Mouse (Mus musculus) adrenal gland, postnatal 36 days (tissue): ENCODE results near the gene Grm4. TPM values are rescaled to one million over a fixed set of nuclear protein-coding genes. Genes with fewer than 3 reads are reported as not detected.
A peak's percentile ranks its signal among the peaks of the same experiment; 100 is the strongest.

ENCODE experiments used
- DNase-seq, 2 experiments: peaks; one replicate each; pipeline ENCODE4 v3.0.0; 2021; ENCODE audit warnings: mixed read lengths in 1 of 2
- long read RNA-seq, 2 experiments: library from polyadenylated mRNA; stranded (forward); transcript quantifications; one replicate each; pipeline ENCODE4 v2.0.0; 2021; ENCODE audit warnings: borderline sequencing depth in 2 of 2
- total RNA-seq, 2 experiments: library from RNA; stranded (reverse); gene quantifications; 2 replicates each; pipeline ENCODE4 v1.2.3; 2021

Grm4 gene
- total RNA-seq: 10 to 100 TPM in 1 of 2 experiments, 1 to 10 TPM in 1; 3.4 to 12.2 TPM
- long read RNA-seq, experiment 1: 0 reads
- long read RNA-seq, experiment 2, full-length matches to known transcripts: 1 of 3 reads
- long read RNA-seq, experiment 2, partial matches to known transcripts: 1 of 3 reads
- long read RNA-seq, experiment 2, other reads (novel, unspliced or antisense): 1 of 3 reads

DNA sequence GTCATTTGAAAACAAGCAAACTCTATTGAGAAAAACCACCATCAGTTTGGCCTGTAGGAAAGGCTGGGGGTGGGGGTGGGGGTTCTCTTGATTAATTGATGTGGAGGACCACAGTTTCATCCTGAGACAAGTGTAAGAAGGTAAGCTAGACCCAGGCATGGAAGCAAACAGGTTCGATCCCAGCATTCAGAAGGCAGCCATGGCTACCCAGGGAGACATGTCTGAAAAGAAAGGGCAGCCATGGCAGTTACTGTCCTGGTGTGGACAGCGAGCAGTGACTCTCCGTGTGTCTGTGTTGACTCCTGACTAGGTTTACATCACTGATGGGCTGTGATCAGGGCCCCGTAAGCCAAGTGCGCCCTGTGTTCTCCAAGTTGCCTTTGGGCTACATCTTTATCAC lies at the start of gene Grm4:
Gene Grm4 (minus strand): TSS at position 101 of the 400 bp plus-strand sequence.
- no peak for DNase-seq

DNA sequence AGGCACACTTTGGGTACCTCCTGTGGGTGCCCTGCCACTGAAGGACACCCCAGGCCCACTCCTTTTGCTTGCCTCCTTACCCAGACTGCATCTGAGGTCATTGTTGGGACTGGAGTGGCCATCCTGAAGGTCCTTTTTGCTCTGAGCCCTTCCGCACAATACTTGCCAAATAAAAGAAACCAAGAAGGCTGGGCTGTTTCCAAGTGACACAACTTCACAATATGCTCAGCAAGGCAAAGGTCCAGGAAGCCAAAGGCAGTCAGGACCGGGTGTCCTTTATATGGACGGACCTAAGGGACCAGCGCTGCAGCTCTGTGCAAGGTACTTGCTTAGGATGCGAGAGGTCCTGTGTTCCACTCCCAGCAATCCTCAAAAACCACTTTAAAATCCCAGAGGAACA lies 47.0 kb upstream of the Grm4 start:
- DNase-seq: no peak

GRCm38 (mm10) chr17:27565942-27566267 lies 44.7 kb upstream of the Grm4 start:
- DNase-seq: no peak

- peak; percentile 96 to 97 for DNase-seq
These were observed 44.1 kb upstream of the Grm4 start, which contains the start of gene AI413582 for GRCm38 (mm10) chr17:27565163-27565941. AI413582 (minus strand) TSS chr17:27565756.

DNA sequence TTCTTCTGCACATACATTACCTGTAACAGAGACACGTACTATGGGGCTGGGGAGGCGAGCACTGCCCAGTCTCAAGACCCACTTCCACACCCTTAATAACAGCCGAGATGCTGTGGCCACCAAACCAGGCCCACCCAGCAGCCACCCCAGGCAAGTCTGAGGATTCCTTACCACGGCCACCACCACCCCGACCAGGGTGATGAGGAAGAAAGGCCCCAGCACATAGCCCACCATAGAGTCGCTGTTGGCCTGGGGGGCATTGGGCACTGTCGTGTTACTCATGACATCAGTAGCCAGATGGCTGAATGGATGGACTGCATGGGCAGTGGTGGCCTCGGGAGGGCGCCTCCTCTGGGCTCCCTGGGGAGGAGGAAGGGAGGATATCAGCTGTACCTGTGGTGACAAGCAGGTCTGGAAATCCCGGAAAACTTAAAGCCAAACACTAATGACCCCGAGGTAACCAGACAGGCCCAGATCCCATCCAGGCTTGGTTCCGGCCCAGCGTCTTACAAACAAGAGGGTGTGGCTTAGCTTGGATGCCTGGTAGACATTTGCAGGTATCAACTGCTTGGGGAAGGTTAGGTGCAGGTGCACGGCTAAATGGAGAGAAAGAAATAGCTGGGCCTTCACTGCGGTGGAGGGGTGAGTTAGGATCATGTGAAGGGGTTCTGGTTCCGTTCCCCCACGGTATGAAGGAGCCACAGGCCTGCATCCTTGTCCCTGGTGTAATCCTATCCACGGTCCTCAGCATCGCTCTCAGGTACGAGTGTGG lies 43.4 kb upstream of the Grm4 start:
- DNase-seq: no peak

- DNase-seq: no peak
These were observed 42.6 kb upstream of the Grm4 start for GRCm38 (mm10) chr17:27563771-27564244.

DNA sequence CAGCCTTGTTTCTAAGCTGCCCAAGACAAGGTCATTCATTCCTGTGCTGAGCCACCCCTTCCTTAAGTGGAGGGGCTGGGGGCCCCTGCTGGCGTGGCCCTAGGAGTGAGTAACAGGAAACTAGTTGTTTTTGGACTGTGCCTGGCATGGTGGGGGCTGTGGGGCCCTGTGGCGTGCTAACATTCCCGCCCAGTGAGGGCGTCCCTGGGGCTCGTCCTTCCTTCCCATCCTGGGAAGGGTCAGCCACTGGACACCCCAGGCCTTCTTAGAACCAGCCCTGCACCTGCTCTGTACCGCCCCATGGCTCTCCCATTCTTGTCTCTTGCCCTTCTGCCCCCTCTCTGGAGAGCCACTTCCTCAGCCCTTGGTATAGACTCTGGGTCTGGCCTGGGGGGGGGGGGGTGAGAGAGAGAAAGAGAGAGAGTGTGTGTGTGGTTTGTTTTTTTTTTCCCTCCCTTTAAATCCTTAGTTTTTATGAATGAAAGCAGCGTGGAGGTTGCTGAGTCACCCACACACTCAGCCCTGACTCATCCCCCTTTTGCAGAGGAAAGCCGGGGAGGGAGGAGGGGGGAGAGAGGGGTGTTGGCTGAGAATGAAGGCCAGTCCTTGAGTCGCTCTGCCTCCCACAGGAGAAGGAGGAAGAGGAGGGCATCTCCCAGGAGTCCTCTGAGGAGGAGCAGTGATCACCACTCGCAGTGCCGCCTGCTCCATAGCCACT lies 40.8 kb upstream of the Grm4 start:
- peak; percentile 86 to 89 for DNase-seq

DNA sequence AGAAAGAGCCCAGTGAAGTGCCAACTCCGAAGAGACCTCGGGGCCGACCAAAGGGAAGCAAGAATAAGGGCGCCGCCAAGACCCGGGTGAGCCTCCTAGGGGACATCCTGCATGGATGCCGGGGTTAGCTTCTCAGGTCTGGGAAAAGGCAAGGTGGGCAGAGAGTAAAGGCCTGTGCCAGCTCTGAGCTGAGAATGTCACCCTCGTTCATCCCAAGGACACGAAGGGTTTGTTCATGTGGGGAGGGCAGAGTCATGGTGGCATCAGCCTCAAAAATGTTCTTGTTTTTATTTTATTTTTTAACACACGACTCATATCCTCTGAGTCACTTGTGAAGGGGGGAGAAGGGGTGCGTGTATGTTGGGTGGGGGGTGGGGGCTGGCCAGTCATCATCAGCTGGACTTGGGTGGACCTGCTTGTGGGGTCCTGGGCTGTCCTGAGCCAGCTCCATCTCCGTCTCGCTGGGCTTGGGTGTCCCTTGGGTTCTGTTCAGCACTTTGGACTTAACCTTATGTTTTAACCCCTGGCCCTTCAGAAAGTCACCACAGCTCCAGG lies 39.8 kb upstream of the Grm4 start:
- no peak for DNase-seq

DNA sequence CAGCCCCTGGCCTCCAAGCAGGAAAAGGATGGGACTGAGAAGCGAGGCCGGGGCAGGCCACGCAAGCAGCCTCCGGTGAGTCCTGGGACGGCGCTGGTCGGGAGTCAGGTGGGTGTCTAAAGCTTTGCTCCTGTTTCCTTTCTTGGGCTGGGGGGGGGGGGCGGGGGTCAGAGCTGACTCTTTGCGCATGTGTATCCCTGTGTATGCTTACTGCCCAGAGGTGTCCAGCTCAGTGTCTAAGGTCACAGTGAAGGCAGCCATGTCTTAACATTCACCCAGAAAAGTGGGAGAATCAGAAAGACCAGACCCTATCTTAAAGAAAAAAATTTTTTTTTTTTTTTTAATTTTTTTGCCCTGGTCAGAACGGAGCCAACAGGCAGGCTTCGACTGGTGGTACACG lies 38.4 kb upstream of the Grm4 start:
- DNase-seq: no peak

DNA sequence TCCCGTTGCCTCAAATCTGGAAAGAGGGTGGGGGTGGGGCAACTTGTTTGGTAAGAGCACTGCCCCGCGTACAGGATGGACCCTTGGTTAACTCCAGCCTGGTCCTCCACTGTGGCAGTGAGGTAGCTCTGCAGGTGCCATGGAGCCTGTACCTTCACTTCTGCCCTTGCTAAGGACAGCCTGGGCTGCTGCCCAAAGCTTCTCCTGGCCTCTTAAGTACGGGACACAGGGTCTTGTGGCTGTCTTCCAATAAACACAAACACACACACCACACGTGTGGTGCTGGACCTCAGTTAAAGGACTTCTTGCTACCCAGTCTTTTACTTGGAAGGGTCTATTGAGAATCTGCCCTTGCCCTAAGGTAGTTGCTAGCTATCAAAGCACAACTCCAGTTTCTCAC lies 37.6 kb upstream of the Grm4 start:
- no peak for DNase-seq

DNA sequence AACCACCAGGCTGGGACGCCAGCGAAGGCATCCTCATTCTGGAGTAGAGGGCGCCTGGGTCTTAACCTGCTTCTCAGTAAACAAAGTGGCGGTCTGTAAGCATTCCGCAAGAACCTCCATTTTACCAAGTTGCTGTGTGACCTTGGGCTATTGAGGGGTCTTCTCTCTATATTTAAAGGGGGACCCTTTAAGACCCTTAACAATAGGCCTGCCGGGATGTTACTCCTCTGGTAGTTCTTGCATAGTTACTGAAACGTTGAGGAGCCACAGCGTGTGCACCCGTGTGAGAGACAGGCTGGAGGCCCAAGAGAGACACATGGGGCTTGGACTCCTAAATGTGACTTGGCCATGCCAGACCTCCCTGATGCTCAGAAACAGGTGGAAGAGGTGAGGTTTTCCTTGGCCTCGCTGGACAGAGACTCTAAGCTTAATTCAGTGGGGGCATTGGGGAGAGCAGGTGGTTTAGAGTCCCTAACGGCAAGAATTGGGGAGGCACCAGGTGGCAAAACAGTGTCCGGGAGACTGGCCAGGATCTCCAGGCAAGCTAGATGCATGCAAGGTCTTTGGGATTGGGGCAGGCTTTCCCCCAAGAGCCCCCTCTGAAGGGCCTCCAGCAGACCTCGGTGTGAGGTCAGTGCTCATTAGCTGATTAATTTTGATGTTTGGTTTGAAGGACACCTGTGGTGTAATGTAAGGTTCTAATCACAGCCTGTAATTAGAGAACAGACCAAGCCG lies 36.9 kb upstream of the Grm4 start:
- no peak for DNase-seq

DNA sequence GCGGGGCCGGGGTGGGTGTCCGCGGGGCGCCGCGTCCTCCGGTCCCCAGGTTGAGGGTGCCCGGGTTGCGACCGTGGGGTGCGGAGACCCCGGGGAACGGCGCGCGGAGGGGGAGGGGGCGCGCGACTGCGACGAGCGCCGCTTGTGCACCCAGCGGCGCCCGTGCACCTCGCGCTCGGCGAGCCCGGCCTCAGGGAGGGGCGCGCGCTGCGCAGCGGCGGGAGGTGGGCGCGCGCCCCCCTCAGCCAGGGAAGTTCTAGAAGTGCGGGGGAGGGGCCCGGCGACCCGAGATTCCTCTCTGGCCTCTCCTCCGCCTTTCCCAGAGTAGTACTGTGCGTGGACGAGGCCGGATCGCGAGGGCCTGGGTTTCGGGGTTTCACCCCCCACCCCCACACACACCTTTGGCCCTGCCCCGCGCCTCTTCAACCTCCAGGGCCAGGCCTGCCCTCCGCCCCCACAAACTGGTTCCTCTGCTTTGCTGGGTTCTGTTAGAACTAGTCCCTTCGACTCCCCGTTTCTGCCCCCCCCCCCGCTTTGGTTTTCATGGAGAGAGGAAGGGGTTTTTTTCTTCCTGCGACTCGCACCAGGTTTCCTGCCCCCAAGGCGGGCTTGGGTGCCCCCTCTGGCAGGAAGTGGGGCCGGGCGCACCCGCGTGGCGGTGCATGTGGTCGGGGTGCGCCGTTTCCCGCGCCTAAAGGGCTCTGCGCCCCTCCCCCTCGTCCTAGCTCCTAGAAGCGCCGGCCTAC lies 36.2 kb upstream of the Grm4 start:
- peak; percentile 25 to 68 for DNase-seq

DNA sequence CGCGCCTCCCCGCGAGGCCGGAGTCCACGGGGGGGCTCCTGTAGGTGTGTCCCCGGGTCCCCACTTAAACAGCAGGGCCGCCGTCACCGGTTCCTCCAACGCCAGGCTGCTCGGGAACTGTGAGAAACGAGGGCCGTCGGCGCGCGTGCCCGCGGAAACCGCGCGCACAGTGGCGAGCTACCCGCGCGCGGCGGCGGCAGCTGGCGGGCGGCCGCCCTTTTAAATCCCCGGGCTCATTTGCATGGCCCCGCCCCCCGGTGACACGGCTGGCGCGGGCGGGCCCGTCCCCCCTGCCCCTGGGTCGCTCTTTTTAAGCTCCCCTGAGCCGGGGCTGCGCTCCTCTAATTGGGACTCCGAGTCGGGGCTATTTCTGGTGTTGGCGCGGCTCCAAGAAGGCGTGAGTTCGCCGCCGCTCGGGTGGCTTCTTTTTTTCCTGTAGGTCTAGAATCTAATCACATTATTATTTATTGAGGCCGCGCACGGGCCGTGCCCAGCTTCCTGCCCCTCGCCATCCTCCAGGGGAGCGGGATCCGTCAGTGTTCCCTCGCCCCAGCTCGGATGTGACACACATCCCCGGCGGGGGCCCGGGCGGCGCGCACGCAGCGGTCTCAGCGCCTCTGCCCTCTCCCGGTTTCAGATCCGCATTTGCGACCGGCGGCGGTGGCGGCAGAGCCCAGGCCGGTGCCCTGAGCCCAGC lies 35.3 kb upstream of the Grm4 start, which contains the start of gene Hmga1:
Gene Hmga1 (plus strand): TSS at position 183 of the 697 bp plus-strand sequence.
- peak; percentile 89 to 95 for DNase-seq

DNA sequence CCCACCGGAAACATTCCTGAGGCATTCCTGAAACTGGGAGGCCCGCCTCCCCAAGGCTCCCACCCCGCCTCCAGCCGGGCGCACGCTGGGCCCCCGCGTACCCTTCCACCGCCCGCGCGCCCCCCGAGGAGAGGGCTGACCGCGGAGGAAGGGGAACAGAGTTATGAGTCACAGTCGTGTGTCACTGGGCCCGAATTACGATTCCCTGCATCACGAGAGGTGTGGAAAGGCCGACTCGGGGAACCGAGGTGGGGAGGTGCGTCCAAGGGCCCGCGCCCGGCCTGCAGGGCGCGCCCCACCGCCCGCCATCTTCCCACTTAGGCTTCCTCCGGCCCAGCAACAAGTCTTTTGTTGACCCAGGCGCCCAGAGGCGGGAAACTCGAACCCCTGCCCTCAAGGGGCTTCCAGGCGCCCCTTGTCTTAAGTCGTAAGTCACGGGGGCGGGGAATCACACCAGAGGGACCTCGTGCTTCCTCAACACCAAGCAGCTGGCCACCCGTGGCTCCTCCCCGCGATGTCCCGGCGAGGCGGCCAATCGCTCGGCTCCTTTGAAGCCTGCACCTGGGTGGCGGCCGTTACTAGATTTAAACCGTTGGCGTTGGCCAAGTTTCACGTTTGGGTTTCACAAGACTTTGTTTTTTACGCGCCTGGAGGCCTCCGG lies 34.4 kb upstream of the Grm4 start:
- DNase-seq: peak; percentile 70 to 80

DNA sequence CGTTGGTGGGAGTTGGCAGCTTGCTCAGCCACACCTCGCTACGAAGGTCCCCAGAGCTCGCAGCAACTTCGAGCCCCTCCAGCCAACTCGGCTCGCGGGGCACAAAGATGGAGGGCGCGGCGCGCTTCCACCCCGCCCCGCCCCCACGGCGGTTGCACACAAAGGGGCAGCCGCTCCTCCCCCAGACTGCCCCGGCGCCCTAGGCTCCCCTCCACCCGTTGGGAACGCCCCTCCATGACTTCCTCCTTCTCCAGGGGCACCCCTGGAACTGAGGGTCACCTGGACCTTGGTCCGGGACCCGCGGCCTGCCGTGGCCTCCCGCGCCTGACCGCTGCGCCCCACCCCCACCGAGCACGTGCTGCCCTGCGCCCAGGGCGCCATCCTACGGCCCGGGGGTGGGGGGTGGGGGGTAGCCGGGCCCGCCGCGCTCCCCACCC lies 33.9 kb upstream of the Grm4 start:
- peak; percentile 26 to 61 for DNase-seq

- no peak for DNase-seq
These were observed 33.1 kb upstream of the Grm4 start for GRCm38 (mm10) chr17:27554062-27554960.

GRCm38 (mm10) chr17:27552215-27553201 lies 31.3 kb upstream of the Grm4 start:
- no peak for DNase-seq
